Mouse (Mus musculus): ENCODE data around the gene 4930558K02Rik. TPM values are rescaled to one million over a fixed set of nuclear protein-coding genes. Genes with fewer than 3 reads are reported as not detected.

4930558K02Rik gene
- polyA plus RNA-seq, 1 experiment from 2014 or later = not detected

DNA sequence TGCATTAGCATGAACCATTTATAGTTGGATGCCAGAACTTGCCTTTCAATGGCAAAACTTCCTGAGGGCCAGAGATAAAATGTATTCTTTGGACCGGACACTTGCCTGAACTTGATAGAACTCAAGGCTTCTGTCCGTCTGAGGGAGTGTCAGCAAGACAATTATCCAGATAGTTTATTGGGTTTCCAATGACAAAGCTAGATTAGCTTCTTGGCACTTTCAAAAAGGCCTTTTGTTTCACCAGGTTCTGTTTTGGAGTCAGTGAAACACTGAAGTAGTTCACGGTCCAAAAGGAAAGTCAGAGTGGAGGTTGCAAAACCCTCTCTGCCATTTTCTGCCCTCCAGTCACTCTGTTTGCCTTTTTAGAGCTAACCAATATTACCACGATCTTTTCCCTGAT lies 48.1 kb downstream of the 4930558K02Rik start:
- Histone ChIP-seq H3K4me1 (no peaks in the 10 kb centered on the region), H3K27me3 (no peaks in the 10 kb centered on the region), H3K4me2 (replicated peaks) (no peak overlapping the region), H3K27ac (replicated peaks) (no peak overlapping the region), H3K9me3 (no peaks in the 10 kb centered on the region), H3K9ac (replicated peaks) (no peak overlapping the region), H3K36me3 (no peaks in the 10 kb centered on the region), H3K4me3 (no peak overlapping the region)
- no peak for ATAC-seq (ENCODE audit: low FRiP score, low read depth)
- WGBS = 79% methylated on average over 4 of the region's 4 CpGs

DNA sequence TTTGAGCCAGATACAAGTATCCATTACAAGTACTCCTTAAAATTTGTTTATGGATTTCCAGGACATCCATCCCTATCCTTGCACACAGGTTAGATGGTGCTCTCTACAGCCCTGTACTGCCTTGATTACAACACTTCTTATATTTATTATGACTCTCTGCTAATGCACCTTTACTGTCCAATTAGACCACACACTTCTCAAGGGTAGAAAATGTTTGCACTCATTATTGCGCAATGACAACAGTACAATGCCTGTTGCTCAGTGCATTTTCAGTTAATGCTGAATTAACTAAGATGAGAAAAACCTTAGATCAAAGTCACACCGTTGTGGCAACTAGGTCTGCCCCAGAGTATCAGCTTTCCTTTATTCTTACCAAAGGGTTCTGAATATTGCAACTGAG lies 51.5 kb downstream of the 4930558K02Rik start:
- Histone ChIP-seq H3K36me3 (no peaks in the 10 kb centered on the region), H3K27me3 (no peaks in the 10 kb centered on the region), H3K9ac (replicated peaks) (no peak overlapping the region), H3K4me3 (no peak overlapping the region), H3K9me3 (no peaks in the 10 kb centered on the region), H3K4me2 (replicated peaks) (no peak overlapping the region), H3K27ac (replicated peaks) (no peak overlapping the region), H3K4me1 (no peaks in the 10 kb centered on the region)
- 90% methylated on average over 2 of the region's 2 CpGs for WGBS
- ATAC-seq (ENCODE audit: low FRiP score, low read depth) = no peak

DNA sequence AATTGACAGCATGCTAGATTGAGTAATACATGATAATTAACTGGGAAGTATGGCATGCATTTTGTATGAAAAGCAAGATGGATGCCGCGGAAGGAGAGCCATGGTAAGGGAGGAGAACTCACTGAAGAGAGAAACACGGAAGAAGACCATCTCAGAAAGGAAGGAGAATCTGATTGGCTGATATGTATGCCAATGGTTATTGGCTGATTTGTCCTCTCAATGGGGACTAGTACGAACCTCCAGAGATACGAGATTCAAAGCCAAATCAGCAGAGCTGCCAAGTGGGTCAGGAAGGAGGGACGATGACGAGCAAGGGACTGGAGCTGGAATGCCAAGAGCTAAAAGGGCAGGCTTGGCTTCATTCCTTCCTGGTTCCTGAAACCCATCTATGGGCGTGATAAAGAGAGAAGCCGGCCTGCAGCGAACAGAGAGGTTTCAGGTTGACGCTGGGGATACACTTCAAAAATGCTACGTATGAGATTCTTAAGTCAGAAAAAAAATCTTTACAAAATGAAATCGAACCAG lies 54.1 kb downstream of the 4930558K02Rik start:
- Histone ChIP-seq H3K4me1 (no peaks in the 10 kb centered on the region), H3K9me3 (no peaks in the 10 kb centered on the region), H3K36me3 (no peaks in the 10 kb centered on the region), H3K27me3 (no peaks in the 10 kb centered on the region), H3K4me2 (replicated peaks) (no peak overlapping the region), H3K27ac (replicated peaks) (no peak overlapping the region), H3K9ac (replicated peaks) (no peak overlapping the region), H3K4me3 (no peak overlapping the region)
- ATAC-seq (ENCODE audit: low FRiP score, low read depth) = no peak
- 87% methylated on average over 13 of the region's 13 CpGs for WGBS

DNA sequence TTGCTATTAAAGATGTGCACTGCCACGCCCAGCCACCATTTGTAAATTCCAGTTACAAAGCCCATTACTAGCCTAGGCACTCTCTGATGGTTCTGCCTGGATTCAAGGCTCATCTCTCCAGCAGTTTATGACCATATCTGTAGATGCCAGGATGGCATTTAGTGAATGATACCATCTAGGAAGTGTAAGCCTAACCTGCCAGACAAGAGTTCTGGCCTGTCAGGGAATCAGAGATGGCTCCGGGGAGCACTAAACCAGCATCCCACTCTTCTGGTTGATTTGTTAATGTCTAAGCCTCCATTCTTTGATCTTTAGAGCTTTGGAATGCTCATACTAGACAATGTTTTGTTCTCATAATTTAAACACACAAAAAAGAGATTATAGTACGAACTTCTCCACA lies 55.1 kb downstream of the 4930558K02Rik start:
- WGBS = 52% methylated on average over 3 of the region's 3 CpGs

DNA sequence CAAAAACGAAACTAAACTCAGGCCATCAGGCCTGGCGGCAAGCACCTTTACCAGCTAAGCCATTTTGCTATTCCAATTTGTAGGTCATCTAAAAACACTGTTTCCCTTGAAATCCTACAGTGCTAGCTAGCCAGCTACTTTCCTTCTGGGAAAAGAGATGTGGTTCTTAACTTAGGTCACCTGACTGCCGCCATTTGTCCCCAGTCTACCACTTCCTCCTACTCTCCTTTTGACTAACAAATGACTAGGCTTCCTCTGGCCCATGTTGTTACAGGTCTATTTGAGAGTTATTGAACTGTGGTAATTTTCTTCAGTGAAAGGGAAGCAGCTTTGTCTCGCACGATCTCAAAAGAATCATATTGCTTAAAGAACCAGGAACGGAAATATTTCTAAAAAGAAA lies 57.5 kb downstream of the 4930558K02Rik start:
- WGBS = 84% methylated on average over 6 of the region's 6 CpGs
- no peaks in the 10 kb centered on the region for H3K27me3 ChIP-seq
- H3K36me3 ChIP-seq = no peaks in the 10 kb centered on the region
- no peak for ATAC-seq (ENCODE audit: low FRiP score, low read depth)
- H3K4me2 ChIP-seq (replicated peaks) = no peak overlapping the region
- H3K9ac ChIP-seq (replicated peaks) = no peak overlapping the region
- H3K27ac ChIP-seq (replicated peaks) = no peak overlapping the region
- 0 out of 2 replicates have a peak, but pooled peaks cover 4% of the 10 kb centered on the region for H3K4me1 ChIP-seq
- no peak overlapping the region for H3K4me3 ChIP-seq
- H3K9me3 ChIP-seq = no peaks in the 10 kb centered on the region

More for the DNA sequence above, 55.1 kb downstream of the 4930558K02Rik start:
- Histone ChIP-seq H3K9ac (replicated peaks) (no peak overlapping the region), H3K4me3 (no peak overlapping the region), H3K4me1 (no peaks in the 10 kb centered on the region), H3K27ac (replicated peaks) (no peak overlapping the region), H3K36me3 (no peaks in the 10 kb centered on the region), H3K4me2 (replicated peaks) (no peak overlapping the region), H3K9me3 (no peaks in the 10 kb centered on the region), H3K27me3 (no peaks in the 10 kb centered on the region)
- no peak for ATAC-seq (ENCODE audit: low FRiP score, low read depth)

DNA sequence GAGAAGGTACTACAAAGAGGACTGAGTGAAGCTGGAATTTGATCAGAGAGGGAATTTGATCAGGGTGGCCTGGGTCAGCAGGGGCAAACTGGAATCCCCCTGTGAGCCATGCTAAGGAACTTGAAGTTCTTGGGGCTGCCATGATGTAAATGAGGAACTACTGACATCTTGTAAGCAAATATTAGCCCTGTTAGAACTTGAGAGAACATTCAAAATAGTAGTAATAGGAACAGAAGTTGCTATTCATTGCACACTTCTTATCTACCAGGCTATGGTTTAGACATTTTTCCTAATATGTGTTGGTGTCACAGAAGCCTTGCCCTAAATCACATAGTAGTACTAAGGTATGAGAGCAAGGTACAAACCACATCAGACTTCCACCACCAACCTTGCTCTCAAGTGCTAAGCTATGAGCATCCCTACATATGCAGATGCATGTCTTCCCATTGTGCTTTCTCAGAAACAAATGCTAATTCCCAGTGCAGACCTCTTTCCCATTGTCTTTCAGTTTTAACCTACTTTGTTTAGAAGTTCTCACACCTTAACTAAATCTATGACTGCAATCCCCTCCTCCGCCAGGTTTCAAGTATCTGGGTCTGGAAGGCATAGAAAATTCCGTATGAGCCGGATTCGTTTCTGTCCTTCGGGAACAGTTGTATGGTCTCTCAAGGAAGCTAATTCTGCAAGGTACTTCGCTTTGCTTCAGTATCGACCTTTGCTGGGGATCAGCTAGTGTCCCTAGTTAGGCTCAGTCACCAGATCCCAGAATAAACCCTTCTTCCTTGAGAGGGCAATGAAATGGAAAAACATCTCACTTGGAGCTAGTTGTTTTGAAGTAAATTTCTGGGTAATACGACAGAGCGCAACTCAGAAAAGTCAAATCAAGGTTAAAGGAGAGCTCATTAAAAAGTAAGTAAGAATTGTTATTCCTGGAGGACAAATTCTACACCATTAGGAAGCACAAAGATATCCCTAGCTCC lies 58.7 kb downstream of the 4930558K02Rik start:
- H3K9ac ChIP-seq (replicated peaks) = no peak overlapping the region
- no peak for ATAC-seq (ENCODE audit: low FRiP score, low read depth)
- WGBS = 87% methylated on average over 9 of the region's 9 CpGs
- H3K4me2 ChIP-seq (replicated peaks) = no peak overlapping the region
- H3K4me3 ChIP-seq = no peak overlapping the region
- no peak overlapping the region for H3K27ac ChIP-seq (replicated peaks)
- no peaks in the 10 kb centered on the region for H3K9me3 ChIP-seq
- H3K4me1 ChIP-seq = 0 out of 2 replicates have a peak, but pooled peaks cover 4% of the 10 kb centered on the region
- H3K27me3 ChIP-seq = no peaks in the 10 kb centered on the region
- H3K36me3 ChIP-seq = no peaks in the 10 kb centered on the region

DNA sequence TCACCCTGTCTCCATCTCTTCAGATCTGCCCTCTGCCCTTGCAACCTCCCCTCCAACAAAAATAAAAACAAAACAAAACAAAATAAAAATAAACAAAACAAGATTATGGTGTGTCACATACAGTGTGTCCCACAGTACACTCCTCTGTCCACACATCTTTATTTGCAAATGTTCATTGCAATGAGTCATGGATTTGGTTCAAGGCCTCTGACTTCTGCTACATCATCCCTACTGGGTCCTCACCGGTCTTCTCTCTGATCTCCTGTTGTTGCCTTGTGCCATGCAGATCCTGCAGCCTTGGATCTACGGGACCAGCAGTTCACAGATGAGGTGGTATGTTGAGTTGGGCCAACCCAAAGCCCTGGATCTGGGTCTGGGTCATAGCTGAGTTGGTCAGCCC lies 59.8 kb downstream of the 4930558K02Rik start:
- H3K9ac ChIP-seq (replicated peaks) = no peak overlapping the region
- H3K27ac ChIP-seq (replicated peaks) = no peak overlapping the region
- WGBS = 91% methylated on average over 2 of the region's 2 CpGs
- no peaks in the 10 kb centered on the region for H3K36me3 ChIP-seq
- H3K9me3 ChIP-seq = no peaks in the 10 kb centered on the region
- H3K4me1 ChIP-seq = 0 out of 2 replicates have a peak, but pooled peaks cover 4% of the 10 kb centered on the region
- H3K27me3 ChIP-seq = no peaks in the 10 kb centered on the region
- H3K4me2 ChIP-seq (replicated peaks) = no peak overlapping the region
- ATAC-seq (ENCODE audit: low FRiP score, low read depth) = no peak
- no peak overlapping the region for H3K4me3 ChIP-seq

DNA sequence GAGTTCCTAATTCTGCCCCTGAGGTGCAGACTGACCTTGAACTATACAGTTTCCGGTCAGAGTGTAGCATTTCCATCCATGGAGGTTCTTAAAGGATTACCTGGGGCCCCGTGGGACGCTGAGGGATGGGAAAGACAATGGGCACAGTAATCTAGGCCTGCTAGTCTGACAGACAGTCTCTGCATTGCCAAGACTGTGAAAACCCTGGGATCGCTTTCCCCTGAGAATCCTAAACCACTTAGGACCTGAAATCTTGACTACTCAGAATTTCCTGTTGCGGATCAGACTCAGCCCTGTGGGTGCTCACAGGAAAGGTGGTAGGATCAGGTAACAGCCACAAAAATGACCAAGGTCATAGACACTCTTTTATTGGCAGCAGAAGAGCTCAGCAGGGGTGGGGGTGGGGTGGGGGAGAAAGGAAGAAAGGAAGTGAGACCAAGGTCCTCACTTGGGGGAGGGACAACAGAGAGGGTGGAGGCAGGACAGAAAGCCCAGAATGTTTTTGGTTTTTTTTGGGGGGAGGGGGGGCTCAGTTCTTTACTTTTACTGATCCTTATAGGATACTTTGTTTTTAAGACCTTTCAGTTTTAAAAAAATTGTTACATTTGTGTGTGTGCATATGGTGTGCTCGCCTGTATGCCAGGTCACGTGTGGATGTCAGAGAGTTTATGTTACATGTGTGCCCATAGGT lies 60.6 kb downstream of the 4930558K02Rik start:
- Histone ChIP-seq H3K36me3 (no peaks in the 10 kb centered on the region), H3K4me3 (no peak overlapping the region), H3K9me3 (no peaks in the 10 kb centered on the region), H3K27me3 (no peaks in the 10 kb centered on the region), H3K4me1 (0 out of 2 replicates have a peak, but pooled peaks cover 4% of the 10 kb centered on the region), H3K4me2 (replicated peaks) (no peak overlapping the region), H3K9ac (replicated peaks) (no peak overlapping the region), H3K27ac (replicated peaks) (no peak overlapping the region)
- ATAC-seq (ENCODE audit: low FRiP score, low read depth) = no peak
- 48% methylated on average over 7 of the region's 7 CpGs for WGBS

DNA sequence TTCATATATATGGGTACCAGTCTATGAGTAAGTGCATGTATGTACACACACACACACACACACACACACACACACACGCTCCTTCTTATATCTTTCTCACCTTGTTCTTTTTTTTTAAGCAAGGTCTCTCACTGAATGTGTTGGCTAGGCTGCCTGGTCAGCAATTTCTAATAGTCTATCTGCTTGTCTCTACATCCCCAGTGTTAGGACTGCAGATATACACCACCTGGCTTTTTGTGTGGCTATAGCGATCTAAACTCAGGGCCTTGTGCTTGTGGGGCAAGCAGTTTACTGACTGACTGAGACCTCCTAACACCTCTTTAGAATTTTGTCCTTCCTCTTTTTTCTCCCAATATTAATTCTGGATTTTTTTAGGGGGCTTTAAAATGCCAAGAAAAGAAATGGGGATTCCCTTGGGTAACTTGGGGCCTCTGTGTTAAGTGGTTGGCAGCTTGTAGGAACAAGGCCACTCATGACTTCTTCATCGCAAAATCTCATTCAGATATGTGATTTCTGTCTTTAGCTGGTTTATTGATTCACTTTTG lies 61.4 kb downstream of the 4930558K02Rik start:
- no peak for ATAC-seq (ENCODE audit: low FRiP score, low read depth)
- no peaks in the 10 kb centered on the region for H3K9me3 ChIP-seq
- WGBS = 92% methylated on average over 3 of the region's 3 CpGs

DNA sequence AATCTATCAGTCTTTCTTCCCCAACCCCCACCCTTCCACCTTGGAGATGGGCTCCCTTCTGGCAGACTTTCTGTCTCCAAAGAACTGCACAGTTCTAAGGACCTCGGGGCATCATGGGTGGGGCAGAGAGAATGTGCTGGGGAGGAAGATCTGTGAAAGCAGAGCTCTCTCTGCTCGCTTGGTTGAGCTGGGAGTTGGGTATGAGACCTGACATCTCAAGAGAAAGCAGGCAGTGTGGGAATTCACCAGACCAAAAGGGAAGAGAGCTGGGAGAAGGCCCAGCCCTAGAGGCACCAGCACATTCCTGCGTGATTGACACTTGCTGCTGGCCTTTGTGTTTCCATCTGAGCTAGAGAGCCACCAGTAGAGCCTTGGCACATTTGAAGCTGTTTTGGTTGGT lies 63.4 kb downstream of the 4930558K02Rik start:
- Histone ChIP-seq H3K9ac (replicated peaks) (no peak overlapping the region), H3K36me3 (no peaks in the 10 kb centered on the region)
- WGBS = 49% methylated on average over 3 of the region's 3 CpGs

More for the DNA sequence above, 61.4 kb downstream of the 4930558K02Rik start:
- H3K27me3 ChIP-seq = no peaks in the 10 kb centered on the region
- H3K4me2 ChIP-seq (replicated peaks) = no peak overlapping the region
- no peak overlapping the region for H3K27ac ChIP-seq (replicated peaks)
- no peak overlapping the region for H3K9ac ChIP-seq (replicated peaks)
- H3K36me3 ChIP-seq = no peaks in the 10 kb centered on the region
- no peak overlapping the region for H3K4me3 ChIP-seq
- 0 out of 2 replicates have a peak, but pooled peaks cover 4% of the 10 kb centered on the region for H3K4me1 ChIP-seq

DNA sequence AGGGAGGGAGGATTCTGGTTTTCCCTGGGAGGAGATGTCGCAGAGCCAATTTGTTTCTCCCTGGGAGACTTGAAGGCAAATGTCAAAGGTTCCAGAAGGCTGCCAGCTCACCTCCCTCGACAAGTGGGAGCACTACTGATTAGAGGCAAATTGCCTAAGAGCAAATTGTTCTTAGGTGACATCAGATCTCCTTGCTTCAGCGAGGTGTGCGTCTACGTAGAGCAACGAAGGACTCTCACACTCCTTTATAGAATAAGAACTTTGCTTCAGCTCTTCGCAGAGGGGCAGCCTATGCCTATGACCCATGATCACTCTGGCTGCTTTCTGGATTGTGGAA lies 65.8 kb downstream of the 4930558K02Rik start:
- H3K9me3 ChIP-seq = no peaks in the 10 kb centered on the region
- H3K4me1 ChIP-seq = 0 out of 2 replicates have a peak, but pooled peaks cover 1% of the 10 kb centered on the region
- H3K9ac ChIP-seq (replicated peaks) = no peak overlapping the region
- H3K27me3 ChIP-seq = no peaks in the 10 kb centered on the region
- ATAC-seq (ENCODE audit: low FRiP score, low read depth) = no peak
- 79% methylated on average over 7 of the region's 7 CpGs for WGBS
- no peaks in the 10 kb centered on the region for H3K36me3 ChIP-seq
- no peak overlapping the region for H3K4me3 ChIP-seq
- H3K4me2 ChIP-seq (replicated peaks) = no peak overlapping the region
- H3K27ac ChIP-seq (replicated peaks) = no peak overlapping the region

More for the DNA sequence above, 63.4 kb downstream of the 4930558K02Rik start:
- no peak overlapping the region for H3K27ac ChIP-seq (replicated peaks)
- no peak for ATAC-seq (ENCODE audit: low FRiP score, low read depth)
- no peak overlapping the region for H3K4me2 ChIP-seq (replicated peaks)
- H3K27me3 ChIP-seq = no peaks in the 10 kb centered on the region
- no peak overlapping the region for H3K4me3 ChIP-seq
- 0 out of 2 replicates have a peak, but pooled peaks cover 4% of the 10 kb centered on the region for H3K4me1 ChIP-seq
- H3K9me3 ChIP-seq = no peaks in the 10 kb centered on the region

Measured in midbrain, embryonic 12.5 days (tissue).